In the genomic region with DNA sequence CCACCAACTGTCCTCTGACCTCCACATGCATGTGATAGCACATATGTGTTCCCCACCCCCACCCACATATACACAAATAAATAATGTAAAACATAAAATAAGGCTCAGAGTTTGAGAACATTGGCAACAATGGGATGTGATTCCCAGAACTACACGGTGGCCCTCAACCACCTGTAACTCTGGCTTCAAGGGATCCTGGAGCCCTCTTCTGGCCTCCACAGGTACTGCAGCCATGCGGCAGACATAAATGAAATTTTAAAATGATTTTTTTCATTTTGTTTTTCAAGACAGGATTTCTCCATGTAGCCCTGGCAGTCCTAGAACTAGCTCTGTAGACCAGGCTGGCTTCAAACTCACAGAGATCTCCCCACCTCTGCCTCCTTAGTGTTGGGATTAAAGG, we compare ENCODE assay signal across 12 mouse cellular contexts.
DNase-seq lines count a peak whose midpoint lies in the region; ATAC-seq and TF ChIP-seq lines count a peak whose summit lies in the region.
"Had no signal": no experiment of that assay in that cellular context is flagged by ENCODE, and none has a peak within 500 bp of the region (broad histone marks: within the 10 kb centered on the region; RNA-seq: fewer than 3 reads in every experiment).

No protein-coding gene starts in this region.

- no peaks in the 10 kb centered on the region for H3K9me3 ChIP-seq in forebrain, embryonic 15.5 days
- no peaks in the 10 kb centered on the region for H3K9me3 ChIP-seq in forebrain, embryonic 12.5 days
- H3K9me3 ChIP-seq: embryonic facial prominence, embryonic 12.5 days; liver, embryonic 13.5 days had no signal

- no peak for TF ChIP-seq POLR2A in lung, adult 2 months (IDR thresholded peaks at IDR 0.05; ENCODE audit: borderline replicate concordance, extremely low read depth, low read depth, low read length)

- DNase-seq in lung, adult 2 months, result no peak
- no peak for DNase-seq in lung, postnatal 36 days
- DNase-seq in B cell, adult 2 months, result peak; percentile 45 to 54
- peak; percentile 15 for DNase-seq in c-Kit-positive CD71-positive TER-119-positive erythroid progenitor cells, embryonic 14.5 days (ENCODE audit: low spot score)
- DNase-seq in layer of hippocampus, postnatal 10 days (ENCODE audit: low spot score in 2 of 2), result no peak
- no peak for DNase-seq in layer of hippocampus, postnatal 25 days (ENCODE audit: extremely low spot score in 1 of 2, low spot score in 1 of 2)
- DNase-seq: kidney, postnatal 10 days; liver, embryonic 13.5 days had no signal

- H3K9ac ChIP-seq in forebrain, embryonic 15.5 days (replicated peaks), result no peak overlapping the region
- H3K9ac ChIP-seq in forebrain, embryonic 12.5 days, result no peak overlapping the region
- H3K9ac ChIP-seq: embryonic facial prominence, embryonic 12.5 days; liver, embryonic 13.5 days had no signal

- H3K4me2 ChIP-seq in forebrain, embryonic 15.5 days (replicated peaks), result no peak overlapping the region
- H3K4me2 ChIP-seq in forebrain, embryonic 12.5 days, result no peak overlapping the region
- H3K4me2 ChIP-seq: embryonic facial prominence, embryonic 12.5 days; liver, embryonic 13.5 days had no signal

- H3K27me3 ChIP-seq in forebrain, embryonic 15.5 days, result no peaks in the 10 kb centered on the region
- H3K27me3 ChIP-seq in forebrain, embryonic 12.5 days, result no peaks in the 10 kb centered on the region
- H3K27me3 ChIP-seq: embryonic facial prominence, embryonic 12.5 days; liver, embryonic 13.5 days had no signal

- TF ChIP-seq CTCF in lung, adult 2 months (IDR thresholded peaks at IDR 0.05; ENCODE audit: insufficient read depth, low read length), result 0 out of 2 replicates have a peak, but pooled peaks have one; percentile 30

- ATAC-seq in forebrain, embryonic 15.5 days (replicated peaks), result no peak
- no peak for ATAC-seq in forebrain, embryonic 12.5 days (ENCODE audit: low FRiP score)

- no peak overlapping the region for H3K4me3 ChIP-seq in forebrain, embryonic 15.5 days
- H3K4me3 ChIP-seq in forebrain, embryonic 12.5 days (replicated peaks), result no peak overlapping the region
- no peak overlapping the region for H3K4me3 ChIP-seq in lung, adult 2 months (replicated peaks; ENCODE audit: extremely low read depth, low read depth, low read length)
- H3K4me3 ChIP-seq: embryonic facial prominence, embryonic 12.5 days; liver, embryonic 13.5 days; myocyte had no signal

- peaks cover 9% of the 10 kb centered on the region; the same call in 1 of the 2 replicates for H3K36me3 ChIP-seq in forebrain, embryonic 15.5 days
- H3K36me3 ChIP-seq in forebrain, embryonic 12.5 days (replicated peaks), result peaks cover 15% of the 10 kb centered on the region

- WGBS in forebrain, embryonic 15.5 days, result 71% methylated on average over 2 of the region's 2 CpGs
- WGBS in forebrain, embryonic 12.5 days, result 67% methylated on average over 2 of the region's 2 CpGs
- 79% methylated on average over 2 of the region's 2 CpGs for WGBS in lung, adult 2 months

- peaks cover 19% of the 10 kb centered on the region for H3K4me1 ChIP-seq in forebrain, embryonic 15.5 days
- H3K4me1 ChIP-seq in forebrain, embryonic 12.5 days, result peaks cover 4% of the 10 kb centered on the region
- no peaks in the 10 kb centered on the region for H3K4me1 ChIP-seq in lung, adult 2 months (ENCODE audit: control insufficient read depth, insufficient read depth, low read length)
- H3K4me1 ChIP-seq: embryonic facial prominence, embryonic 12.5 days; liver, embryonic 13.5 days had no signal

- H3K27ac ChIP-seq in forebrain, embryonic 15.5 days (replicated peaks), result peak overlapping the region; percentile 63
- H3K27ac ChIP-seq in forebrain, embryonic 12.5 days, result no peak overlapping the region
- H3K27ac ChIP-seq: embryonic facial prominence, embryonic 12.5 days; liver, embryonic 13.5 days had no signal

Comparison
In these comparisons a context has a peak if more than half of its experiments do, and no peak if none do; other contexts are left out.
1. DNase-seq: peak in B cell, adult 2 months (2 of 2) and c-Kit-positive CD71-positive TER-119-positive erythroid progenitor cells, embryonic 14.5 days (single experiment); none in lung, adult 2 months (single experiment), lung, postnatal 36 days (single experiment), layer of hippocampus, postnatal 10 days (0 of 2) and layer of hippocampus, postnatal 25 days (0 of 2).